Mouse (Mus musculus) Patski (cell line): ENCODE data around the gene Adamtsl3. TPM values are rescaled to one million over a fixed set of nuclear protein-coding genes. Genes with fewer than 3 reads are reported as not detected.

Experiments
- ATAC-seq: fragments of 100-300 bp; one replicate; pipeline ENCODE4 v1.8.0; 2021
- CTCF ChIA-PET: fragments of 350-600 bp; sonication (Branson Sonifier 250); formaldehyde crosslinking; loops from one replicate; lab custom pipeline; 2022; ENCODE audit warnings: inconsistent platforms; lab: Charles Lee
- POLR2A ChIA-PET: fragments of 350-600 bp; sonication (Branson Sonifier 250); formaldehyde crosslinking; loops from one replicate; lab custom pipeline; 2022; ENCODE audit warnings: antibody characterized with exemption, inconsistent platforms; lab: Charles Lee
- DNase-seq: peaks from one replicate; pipeline ENCODE4 v3.0.0-alpha.2; 2011; ENCODE audit warnings: low read depth, low spot score
- H3K27me3 ChIP-seq: fragments of 371-371 bp; one replicate; pipeline ENCODE4 v1.5.1; 2021
- CTCF ChIP-seq: fragments of 100-300 bp; IDR thresholded peaks from one replicate; pipeline ENCODE4 v1.5.1; 2021
- in situ Hi-C: fragments of 300-500 bp; cut with MboI; formaldehyde crosslinking; loops from 3 replicates; pipeline ENCODE4 v1.11.1; 2018; ENCODE audit warnings: low pct_unique_long_range_greater_than_20kb, mixed read lengths
- polyA plus RNA-seq: library from polyadenylated mRNA; unstranded; gene quantifications from one replicate; pipeline ENCODE4 v1.2.3, GENCODE M21; 2021

Adamtsl3 gene
- polyA plus RNA-seq, 1 experiment from 2014 or later, result 4.4 TPM

DNA sequence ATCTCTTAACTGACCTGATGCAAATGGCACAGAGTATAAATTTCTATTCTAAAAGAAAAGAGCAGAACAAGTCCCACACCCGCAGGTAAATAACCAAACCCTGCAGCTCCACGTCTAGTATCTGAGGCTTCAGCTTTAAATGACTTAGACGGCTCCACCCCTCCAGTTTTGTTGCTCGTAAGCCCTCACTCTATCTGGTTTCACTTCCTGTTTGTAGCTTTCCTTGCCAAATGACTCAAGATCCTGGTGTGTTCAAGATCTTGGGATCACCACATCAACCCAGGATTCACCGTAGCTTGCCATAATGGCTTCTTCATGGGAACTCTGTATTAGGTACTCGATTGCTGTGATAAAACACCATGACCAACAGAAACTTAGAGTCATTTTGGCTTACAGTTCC lies 4.6 kb upstream of the Adamtsl3 start:
- DNase-seq (no peak), ATAC-seq (no peak)
- H3K27me3 ChIP-seq, result peaks cover 6% of the 10 kb centered on the region
- no peak for TF ChIP-seq CTCF
- in situ Hi-C loops, result loop anchor here (10.0 kb wide), 2 partner anchors 174 to 284 kb away; no protein-coding TSS in a partner anchor
- POLR2A ChIA-PET, result interaction anchor here (0.6 kb wide), 1 partner anchor 1001 kb away, joined by 3 read pairs; no protein-coding TSS in a partner anchor
- CTCF ChIA-PET, result no interaction called here

DNA sequence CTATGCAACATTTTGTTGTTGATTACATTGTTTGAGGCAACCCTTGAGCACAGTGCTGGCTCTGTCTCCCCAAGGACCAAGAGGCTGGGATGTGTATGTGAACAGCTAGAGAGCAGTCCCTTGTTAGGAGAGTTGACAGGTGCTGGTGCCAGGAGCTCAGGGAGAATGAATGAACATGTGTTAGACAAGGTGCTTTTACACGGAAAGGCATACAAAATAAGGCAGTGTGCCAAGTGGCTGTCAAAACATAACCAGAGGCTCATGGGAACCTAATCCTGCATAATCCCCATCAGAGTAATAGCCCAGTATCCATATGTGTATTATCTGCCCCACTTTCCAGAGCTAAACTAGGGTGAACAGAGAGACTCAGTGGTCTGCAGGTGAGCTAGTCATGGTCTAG lies 1.5 kb upstream of the Adamtsl3 start:
- no peak for TF ChIP-seq CTCF
- H3K27me3 ChIP-seq, result peaks cover 7% of the 10 kb centered on the region
- ATAC-seq, result no peak
- POLR2A ChIA-PET, result no interaction called here
- in situ Hi-C loops, result loop anchor here (10.0 kb wide), 2 partner anchors 171 to 281 kb away; no protein-coding TSS in a partner anchor
- CTCF ChIA-PET, result interaction anchor here (0.9 to 1.3 kb wide), 2 partner anchors 60 to 98 kb away, joined by 3 read pairs; no protein-coding TSS in a partner anchor
- DNase-seq, result no peak

DNA sequence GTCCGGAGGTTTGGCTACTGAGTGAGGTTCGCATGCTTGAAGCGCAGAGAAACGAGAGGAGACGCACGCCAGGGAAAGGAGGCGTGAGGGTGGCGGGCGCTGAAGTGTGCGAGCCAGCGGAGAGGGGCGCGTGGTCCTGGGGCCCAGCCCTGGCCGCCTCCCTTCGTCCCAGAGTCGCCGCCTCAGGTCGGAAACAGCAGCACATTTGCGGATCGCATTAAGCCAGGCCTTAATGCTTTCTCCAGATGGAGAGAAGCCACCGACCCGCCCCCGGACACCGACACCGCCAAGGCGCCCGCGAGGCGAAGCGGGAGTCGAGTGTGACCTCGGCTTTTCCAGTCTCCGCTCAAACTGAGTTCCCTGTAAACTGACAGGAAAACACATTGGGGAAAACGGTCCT lies 638 bp downstream of the Adamtsl3 start:
- CTCF ChIA-PET, result no interaction called here
- ATAC-seq, result peak; percentile 18
- POLR2A ChIA-PET, result interaction anchor here (0.7 kb wide), 1 partner anchor 32 kb away, joined by 7 read pairs; no protein-coding TSS in a partner anchor

DNA sequence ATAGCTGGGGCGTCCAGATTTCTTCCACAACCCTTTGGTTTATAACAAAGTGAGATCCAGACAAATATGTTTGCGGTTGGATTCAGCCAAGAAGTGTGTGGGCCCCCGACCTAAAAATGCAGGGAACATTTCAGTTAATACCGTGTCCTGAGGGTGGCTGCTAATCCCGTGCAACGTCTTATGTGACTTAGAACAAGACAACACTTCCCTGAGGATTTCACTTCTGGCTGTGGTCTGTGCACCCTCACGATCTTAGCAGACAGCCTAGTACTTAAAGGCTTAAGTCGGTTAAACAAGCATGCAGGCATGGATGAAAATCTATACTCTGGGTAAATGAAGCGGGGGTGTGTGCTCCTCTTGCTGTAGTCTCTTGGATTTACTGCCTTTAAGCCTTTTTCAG lies 2.6 kb downstream of the Adamtsl3 start:
- DNase-seq (peak; percentile 55), ATAC-seq (no peak)
- POLR2A ChIA-PET, result interaction anchor here (1.2 kb wide), 1 partner anchor 10 kb away, joined by 3 read pairs; no protein-coding TSS in a partner anchor
- CTCF ChIA-PET, result interaction anchor here (1.6 kb wide), 1 partner anchor 85 kb away, joined by 4 read pairs; no protein-coding TSS in a partner anchor
- no peak for TF ChIP-seq CTCF
- in situ Hi-C loops, result loop anchor here (10.0 kb wide), 2 partner anchors 167 to 277 kb away; no protein-coding TSS in a partner anchor
- H3K27me3 ChIP-seq, result peaks cover 7% of the 10 kb centered on the region

More for the DNA sequence above, 638 bp downstream of the Adamtsl3 start:
- no peak for DNase-seq
- in situ Hi-C loops, result loop anchor here (10.0 kb wide), 2 partner anchors 169 to 279 kb away; no protein-coding TSS in a partner anchor
- peaks cover 7% of the 10 kb centered on the region for H3K27me3 ChIP-seq
- TF ChIP-seq CTCF, result no peak

DNA sequence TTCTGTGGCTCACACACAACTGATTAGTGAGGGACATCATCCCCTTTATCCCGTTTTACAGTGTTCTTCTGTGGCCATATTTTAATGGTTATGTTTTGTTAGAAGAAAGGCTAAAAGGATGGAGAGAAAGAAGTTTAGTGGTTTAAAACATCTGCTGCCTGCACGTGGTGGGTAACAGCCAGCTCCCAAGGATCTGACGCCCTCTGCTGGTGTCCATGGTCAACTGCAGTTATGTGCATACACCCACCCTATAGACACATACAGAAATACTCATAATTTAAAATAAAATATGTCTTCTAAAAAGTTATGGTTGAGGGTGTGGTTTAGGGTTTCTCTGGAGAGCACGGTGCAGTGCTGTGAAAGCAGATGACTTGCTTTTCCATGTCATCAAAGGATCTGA lies 3.0 kb downstream of the Adamtsl3 start:
- TF ChIP-seq CTCF, result peak; percentile 41
- ATAC-seq, result no peak

DNA sequence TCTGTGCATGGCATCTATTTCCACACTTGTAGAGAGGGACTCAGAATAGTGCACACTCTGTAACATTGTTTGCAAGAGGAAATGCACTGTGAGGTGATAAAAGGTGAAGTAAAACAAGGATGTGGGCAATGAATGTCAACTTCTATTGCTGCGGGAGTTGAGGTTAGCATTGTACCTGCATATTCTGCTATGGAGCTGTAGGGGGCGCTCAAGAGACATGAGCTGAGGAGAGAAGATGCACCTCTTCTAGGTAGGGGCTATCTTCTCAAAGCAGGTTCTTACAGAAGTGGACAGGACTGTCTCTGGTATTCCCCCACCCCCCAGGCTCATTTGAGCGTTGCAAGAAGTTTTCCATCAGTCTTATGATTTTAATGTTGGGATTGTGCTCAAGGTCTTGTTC lies 3.7 kb downstream of the Adamtsl3 start:
- ATAC-seq (no peak), DNase-seq (no peak)
- peak; percentile 82 for TF ChIP-seq CTCF
- in situ Hi-C loops, result loop anchor here (10.0 kb wide), 2 partner anchors 166 to 276 kb away; no protein-coding TSS in a partner anchor
- POLR2A ChIA-PET, result no interaction called here
- H3K27me3 ChIP-seq, result peaks cover 3% of the 10 kb centered on the region
- CTCF ChIA-PET, result interaction anchor here (0.8 to 1.4 kb wide), 5 partner anchors 12 to 165 kb away, joined by 3 to 4 read pairs (median 3); no protein-coding TSS in a partner anchor

More for the DNA sequence above, 3.0 kb downstream of the Adamtsl3 start:
- ChIA-PET CTCF (interaction anchor here (1.3 to 1.4 kb wide), 2 partner anchors 12 to 165 kb away, joined by 3 to 4 read pairs; no protein-coding TSS in a partner anchor), POLR2A (interaction anchor here (1.2 kb wide), 1 partner anchor 11 kb away, joined by 3 read pairs; no protein-coding TSS in a partner anchor)
- H3K27me3 ChIP-seq, result peaks cover 7% of the 10 kb centered on the region
- DNase-seq, result no peak
- in situ Hi-C loops, result loop anchor here (10.0 kb wide), 2 partner anchors 166 to 276 kb away; no protein-coding TSS in a partner anchor

DNA sequence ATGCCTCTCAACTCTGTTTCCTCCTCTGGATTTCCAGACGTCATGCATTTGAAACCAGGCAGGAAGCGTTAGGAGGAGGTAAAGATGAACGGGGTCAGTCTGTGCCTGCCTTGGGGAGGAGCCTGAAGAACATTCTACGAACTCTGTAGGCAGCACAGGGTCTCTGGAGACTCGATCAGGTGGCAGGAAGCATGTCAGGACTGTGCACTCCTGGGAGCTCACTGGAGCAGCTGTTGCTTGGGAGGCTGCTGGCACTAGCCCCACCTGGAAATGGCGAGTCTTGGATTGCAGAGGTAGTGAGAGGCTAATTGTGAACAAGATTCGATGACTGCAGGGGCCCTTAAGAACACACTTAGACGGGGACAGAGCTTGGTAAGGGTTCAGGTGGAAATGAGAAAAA lies 6.0 kb downstream of the Adamtsl3 start:
- no peak for DNase-seq
- ChIA-PET POLR2A (no interaction called here), CTCF (no interaction called here)
- in situ Hi-C loops, result no loop called here
- no peak for ATAC-seq
- no peaks in the 10 kb centered on the region for H3K27me3 ChIP-seq
- no peak for TF ChIP-seq CTCF

DNA sequence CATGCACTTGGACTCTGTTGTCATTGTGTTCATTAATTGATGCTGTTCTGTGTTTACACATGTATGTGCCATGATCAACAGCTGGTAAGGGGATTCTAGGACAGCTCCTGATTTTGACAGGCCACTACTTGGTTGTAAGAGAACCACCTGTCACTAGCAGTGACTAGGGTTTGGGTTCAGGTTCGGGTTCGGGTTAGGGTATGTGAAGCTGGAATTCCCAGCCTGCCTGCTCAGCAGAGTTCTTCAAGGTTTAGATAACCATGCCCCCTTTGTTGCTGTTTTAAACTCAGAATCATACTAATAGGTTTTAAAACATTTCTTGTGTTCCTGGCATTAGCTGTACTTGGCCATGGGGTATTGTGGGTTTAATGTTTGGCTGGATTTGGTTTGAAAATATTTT lies 11.2 kb downstream of the Adamtsl3 start:
- ChIA-PET CTCF (interaction anchor here (1.2 kb wide), 1 partner anchor 157 kb away, joined by 3 read pairs; no protein-coding TSS in a partner anchor), POLR2A (no interaction called here)
- ATAC-seq, result no peak
- no peaks in the 10 kb centered on the region for H3K27me3 ChIP-seq
- TF ChIP-seq CTCF, result no peak
- no peak for DNase-seq
- in situ Hi-C loops, result no loop called here

DNA sequence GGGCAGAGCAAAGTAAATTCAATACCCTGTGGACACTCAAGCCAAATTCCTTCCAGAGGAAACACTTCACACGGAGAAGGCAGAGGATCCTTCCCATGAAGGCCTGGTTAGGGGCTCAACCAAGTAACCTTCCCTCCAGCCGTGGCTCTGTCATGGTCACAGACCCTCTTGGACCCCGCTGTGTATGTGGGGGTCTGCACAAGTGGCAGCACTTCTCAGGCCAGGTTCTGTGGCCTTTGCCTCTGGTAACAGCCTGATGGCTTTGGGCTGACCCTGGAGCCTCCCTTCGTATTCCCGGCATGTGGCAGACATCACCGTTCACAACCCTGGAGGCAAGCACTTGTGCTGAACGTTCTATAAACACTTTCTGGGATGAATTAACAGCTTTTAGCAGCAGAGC lies 14.3 kb downstream of the Adamtsl3 start:
- DNase-seq (no peak), ATAC-seq (no peak)
- H3K27me3 ChIP-seq, result no peaks in the 10 kb centered on the region
- TF ChIP-seq CTCF, result no peak
- ChIA-PET CTCF (no interaction called here), POLR2A (no interaction called here)
- in situ Hi-C loops, result no loop called here

DNA sequence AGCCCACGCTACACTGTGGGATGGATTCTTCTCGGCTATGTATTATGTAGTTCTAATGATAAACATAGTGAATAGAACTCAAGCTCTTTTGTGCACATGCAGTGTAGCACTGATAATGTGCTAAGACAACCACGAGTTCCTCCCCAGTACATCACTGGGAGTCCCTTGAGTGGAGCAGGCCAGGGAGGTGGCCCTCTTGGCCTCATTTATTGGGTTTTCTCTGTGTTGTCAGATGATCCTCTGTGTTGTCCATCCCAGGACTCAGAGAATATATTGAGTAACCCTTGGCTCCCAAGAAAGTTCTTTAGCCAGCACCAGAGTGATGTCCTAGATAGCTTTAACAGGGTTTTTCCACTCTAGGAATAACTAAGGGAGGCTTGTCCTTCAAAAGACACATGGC lies 14.9 kb downstream of the Adamtsl3 start:
- CTCF ChIA-PET, result interaction anchor here (0.9 to 1.3 kb wide), 2 partner anchors 12 to 153 kb away, joined by 3 to 4 read pairs; no protein-coding TSS in a partner anchor
- ATAC-seq (no peak), DNase-seq (no peak)
- POLR2A ChIA-PET, result no interaction called here
- TF ChIP-seq CTCF, result no peak
- in situ Hi-C loops, result no loop called here
- H3K27me3 ChIP-seq, result no peaks in the 10 kb centered on the region

DNA sequence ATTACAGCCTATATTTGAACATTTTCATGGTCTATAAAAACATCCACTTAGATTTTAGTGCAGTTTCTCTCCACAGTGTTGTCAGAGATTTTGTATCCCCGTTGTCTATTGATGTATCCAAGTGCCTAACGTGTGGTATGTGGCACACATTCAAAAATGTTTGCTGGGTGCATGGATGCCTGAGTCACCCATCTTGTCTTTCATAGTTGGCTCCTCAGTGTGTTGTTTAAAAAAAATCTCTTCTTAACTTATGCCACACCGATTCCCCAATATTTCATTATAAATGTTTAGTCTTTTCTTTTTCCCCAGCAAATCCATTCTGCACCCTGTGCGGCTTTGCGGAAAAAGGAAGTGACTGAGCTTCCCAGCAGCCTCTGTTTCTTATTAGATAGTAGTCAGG lies 23.7 kb downstream of the Adamtsl3 start:
- ATAC-seq (no peak), DNase-seq (no peak)
- in situ Hi-C loops, result no loop called here
- H3K27me3 ChIP-seq, result no peaks in the 10 kb centered on the region
- ChIA-PET POLR2A (no interaction called here), CTCF (no interaction called here)
- no peak for TF ChIP-seq CTCF
